Mouse (Mus musculus) adrenal gland, adult 2 months (tissue): ENCODE data around the gene Fez2. TPM values are rescaled to one million over a fixed set of nuclear protein-coding genes. Genes with fewer than 3 reads are reported as not detected.
A peak's percentile ranks its signal among the peaks of the same experiment; 100 is the strongest.

Experiments
- DNase-seq: peaks from one replicate; pipeline ENCODE4 v3.0.0; 2021
- long read RNA-seq: library from polyadenylated mRNA; stranded (forward); transcript quantifications from one replicate; pipeline ENCODE4 v2.0.0, GENCODE M21; 2021
- polyA plus RNA-seq: library from polyadenylated mRNA; depleted of rRNA; stranded (reverse); fragments of >200 nt; gene quantifications from 2 replicates; pipeline ENCODE4 v1.2.3, GENCODE M21; 2012; rRNA removed
- total RNA-seq, 2 experiments: library from RNA; stranded (reverse); gene quantifications; 2 replicates each; pipeline ENCODE4 v1.2.3; 2021

Fez2 gene
- total RNA-seq (10 to 100 TPM; 59.1 to 70.7 TPM), polyA plus RNA-seq (31.5 and 38.3 TPM in 2 replicates)
- long read RNA-seq, transcript Fez2-201 (8 exons, 1,939 nt), result major isoform, 120 of 137 reads
- long read RNA-seq, partial matches to known transcripts, result 2 of 137 reads
- long read RNA-seq, other reads (novel, unspliced or antisense), result 12 of 137 reads

DNA sequence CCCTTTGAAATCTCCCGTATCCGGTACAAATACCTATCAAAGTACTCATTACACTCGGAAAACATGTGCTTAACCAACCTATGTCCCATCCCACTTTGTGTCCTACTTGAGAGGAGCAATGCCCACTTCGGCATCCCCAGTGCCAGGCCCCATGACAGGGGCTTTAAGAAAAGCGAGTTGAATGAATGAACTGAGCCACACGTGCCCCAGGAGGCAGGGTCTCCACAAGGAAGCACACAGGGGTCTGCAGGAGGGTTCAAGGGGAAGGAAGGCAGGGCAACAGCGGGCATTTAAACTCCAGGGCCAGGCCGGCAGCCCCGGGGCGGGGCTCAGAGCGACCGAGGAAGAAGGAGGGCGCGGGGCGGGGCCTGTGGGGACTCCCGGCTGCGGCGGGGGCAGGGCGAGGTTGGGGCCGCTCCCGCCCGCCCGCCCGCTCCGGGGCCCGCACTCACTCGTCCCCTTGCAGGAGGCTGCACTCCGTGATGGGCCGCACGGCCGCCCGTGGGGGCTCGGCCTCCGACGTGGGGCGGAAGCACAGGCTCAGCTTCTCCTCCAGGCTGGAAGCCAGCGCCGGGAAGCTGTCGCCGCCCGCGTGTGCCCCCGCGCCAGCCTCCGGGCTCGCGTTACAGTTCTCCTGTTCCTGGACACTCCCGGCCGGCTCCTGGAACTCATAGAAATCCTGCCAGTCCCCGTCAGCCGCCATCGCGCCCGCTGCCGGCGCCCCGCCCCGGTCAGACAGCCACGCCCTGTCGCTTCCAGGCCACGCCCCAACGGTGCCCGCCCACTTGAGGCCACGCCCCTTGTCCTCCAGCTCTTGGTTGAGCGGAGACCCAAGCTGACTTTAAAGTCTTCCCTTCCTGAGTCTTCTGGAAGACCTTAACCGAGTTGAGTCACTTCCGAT, at the start of gene Fez2:
Gene Fez2 (minus strand): TSS at position 772 of the 901 bp plus-strand sequence.
- peak; percentile 97 for DNase-seq

DNA sequence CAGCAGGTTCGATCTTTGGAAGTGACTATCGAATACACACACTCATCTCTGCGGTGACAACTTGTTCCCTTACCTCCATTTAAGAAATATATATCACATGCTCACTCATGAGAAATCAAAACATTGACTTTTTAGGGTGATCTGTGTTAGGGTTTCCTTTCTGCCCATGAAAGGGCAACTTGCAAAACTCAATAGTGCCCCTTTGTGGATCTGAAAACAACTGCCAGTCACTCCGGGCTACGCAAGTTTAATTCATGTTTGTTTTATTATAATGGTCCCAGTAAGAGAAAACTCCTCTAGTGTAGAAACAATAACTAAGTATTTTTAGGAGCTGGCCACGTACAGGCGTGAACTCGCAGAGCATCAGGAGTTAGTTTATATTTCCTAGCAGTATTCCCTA, 47.5 kb upstream of the Fez2 start:
- no peak for DNase-seq

DNA sequence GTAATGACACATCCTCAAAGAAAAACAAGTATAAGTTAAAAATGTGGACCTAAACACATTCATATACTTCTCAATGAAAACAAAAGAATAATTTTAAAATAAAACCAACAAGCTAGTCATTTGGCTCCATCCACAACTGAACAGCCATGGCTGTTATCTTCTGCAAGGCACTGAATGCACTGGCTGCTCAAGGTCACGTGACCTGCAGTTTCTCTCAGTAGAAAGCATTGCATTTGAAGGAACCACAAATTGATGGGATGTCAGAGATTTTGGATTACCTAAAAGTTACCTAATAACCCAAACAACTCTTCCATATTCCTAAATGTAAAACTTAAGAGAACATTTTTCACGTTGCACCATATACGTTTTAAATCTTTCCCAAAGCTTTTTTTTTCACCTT, 47.1 kb upstream of the Fez2 start:
- no peak for DNase-seq

DNA sequence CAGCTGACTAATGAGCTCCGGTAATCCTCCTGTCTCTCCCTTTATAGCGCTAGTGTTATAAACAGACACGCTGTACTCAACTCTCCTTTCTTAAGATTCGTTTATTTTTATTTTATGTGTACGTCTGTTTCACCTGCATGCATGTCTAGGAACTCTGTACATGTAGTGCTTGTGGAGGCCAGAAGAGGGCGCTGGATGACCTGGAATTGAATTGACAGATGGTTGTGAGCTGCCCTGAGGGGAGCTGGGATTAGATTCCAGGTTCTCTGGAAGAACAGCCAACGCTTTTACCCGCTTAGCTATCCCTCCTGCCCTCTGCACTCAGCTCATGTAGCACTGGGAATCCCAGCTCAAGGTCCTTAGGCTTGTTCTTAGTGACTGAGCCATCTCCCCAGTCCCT, 42.2 kb upstream of the Fez2 start:
- no peak for DNase-seq

DNA sequence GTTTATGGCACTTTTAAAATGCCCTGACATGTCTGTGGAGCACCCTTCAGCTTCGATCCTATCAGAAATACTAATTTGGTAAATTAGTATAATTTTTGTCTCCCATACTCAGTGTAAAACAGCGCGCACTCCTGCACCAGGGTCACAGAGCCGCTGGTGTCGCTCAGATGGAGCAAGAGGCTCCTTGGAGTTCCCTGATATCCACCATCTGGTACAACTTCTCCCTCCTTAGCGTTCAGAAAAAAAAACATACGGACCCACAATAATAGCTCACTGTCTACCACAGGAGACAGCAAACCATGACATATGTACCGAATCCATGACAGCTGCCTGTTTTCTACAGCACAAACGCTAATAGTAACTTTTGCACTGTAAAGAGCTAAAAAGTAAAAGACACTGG, 37.6 kb upstream of the Fez2 start:
- no peak for DNase-seq

DNA sequence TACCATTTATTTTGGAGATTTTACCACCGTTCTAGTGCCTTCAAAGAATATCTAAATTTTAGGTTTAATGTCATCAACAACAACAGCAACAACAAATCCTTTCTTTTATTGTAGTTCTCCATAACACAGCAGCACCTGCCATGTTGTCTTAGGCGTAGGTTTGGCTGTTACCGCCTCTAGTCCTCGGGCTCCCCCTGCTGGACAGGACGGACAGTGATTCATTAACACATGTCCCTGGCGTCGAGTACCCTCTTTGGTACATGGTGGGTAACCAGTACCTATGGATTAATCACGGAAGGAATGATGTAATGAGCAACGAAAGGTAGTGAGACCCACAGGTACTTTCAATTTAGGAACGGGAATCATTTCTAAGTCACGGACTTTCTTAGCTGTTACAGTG, 37.2 kb upstream of the Fez2 start:
- peak; percentile 70 for DNase-seq

DNA sequence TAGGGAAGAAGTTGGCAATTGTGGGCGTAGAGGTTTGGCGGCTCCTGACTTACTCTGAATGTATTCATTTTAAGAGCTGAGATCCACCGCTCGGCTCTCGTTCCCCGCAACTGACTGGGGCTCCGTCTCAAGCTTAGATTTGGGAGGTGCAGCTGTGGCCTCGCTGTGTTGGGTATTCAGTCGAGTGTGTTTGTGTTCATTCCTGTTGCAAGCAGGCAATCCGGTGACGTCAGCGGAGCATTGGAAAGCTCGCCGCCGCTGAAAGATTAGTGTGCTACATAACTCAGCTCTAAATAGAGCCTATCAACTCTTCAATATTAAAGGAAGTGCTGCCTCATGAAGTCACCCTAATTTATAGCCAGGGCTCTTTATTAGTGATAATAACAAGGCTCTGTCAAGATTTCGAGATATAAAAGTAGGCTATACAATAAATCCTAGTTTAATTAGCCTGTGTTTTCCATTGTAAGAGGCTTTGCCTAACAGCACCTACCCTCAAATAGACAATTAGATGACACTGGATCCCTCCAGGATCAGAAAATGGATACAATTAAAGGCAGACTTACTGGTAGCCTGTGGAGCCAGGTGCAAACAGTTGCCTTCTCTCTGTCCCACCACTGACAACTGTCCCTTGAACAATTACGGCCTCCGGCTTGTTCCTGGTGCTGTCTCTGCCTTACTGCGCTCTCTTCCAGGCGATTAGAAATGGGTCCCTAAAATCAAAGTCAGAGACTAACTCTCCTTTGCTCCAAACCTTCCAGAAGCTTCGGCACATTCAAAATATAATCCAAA, 36.4 kb upstream of the Fez2 start:
- DNase-seq, result peak; percentile 29

DNA sequence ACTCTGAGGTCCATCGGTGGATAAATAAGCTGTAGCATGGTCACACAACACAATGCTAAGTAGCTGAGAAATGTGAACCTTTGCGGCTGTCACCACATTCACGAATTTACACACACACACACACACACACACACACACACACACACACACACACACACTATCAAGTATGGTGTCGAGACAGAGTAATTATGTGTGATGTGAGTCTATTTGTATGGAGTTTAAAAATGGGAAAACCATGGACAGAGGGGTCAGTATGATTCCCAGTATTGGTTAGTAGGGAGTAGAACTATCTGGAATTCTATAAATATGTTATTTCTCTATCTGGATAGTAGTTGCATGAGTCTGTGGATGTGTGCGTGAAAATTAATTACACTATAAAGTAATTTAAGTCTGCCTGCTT, 35.6 kb upstream of the Fez2 start:
- DNase-seq, result no peak

DNA sequence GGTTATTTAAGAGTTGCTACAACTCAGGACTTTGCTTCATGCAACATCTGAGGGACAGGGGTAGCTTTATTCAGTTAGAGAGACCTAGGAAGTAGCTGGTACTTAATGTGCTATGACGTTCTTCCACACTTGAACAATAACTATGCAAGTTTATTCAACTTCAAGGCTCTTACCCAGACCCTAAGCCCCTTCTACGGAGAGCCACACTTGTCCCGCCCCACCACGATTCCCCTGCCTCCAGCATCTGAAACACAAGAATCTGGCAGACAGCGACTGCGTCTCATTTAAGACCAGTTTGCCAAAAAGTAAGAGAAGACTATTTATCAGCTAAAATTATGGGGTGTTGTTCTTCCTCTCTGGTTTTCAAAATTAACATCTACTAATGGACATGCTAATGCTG, 33.9 kb upstream of the Fez2 start:
- DNase-seq, result no peak

DNA sequence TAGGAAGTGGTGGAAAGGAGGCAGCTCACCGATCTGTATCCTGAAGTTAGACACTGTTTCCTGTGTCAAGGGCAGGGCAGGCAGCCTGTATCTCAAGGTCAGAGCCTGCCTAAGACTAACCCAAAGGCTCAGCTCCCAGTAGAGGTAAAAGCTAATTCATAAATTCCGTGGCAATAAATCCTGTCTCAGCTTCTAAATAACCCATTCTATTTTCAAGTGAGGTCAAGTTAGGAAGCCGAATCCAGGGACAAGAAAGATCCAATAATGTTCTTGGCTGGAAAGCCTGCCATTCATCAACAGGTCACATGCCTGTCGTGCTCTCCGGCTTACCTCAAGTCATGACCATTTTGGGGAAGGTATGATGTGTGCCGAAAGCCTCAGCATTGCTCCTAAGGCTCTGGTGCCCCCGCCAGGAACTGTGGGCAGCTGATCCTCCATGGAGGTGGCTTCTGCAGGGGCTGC, 33.4 kb upstream of the Fez2 start:
- peak; percentile 55 for DNase-seq

DNA sequence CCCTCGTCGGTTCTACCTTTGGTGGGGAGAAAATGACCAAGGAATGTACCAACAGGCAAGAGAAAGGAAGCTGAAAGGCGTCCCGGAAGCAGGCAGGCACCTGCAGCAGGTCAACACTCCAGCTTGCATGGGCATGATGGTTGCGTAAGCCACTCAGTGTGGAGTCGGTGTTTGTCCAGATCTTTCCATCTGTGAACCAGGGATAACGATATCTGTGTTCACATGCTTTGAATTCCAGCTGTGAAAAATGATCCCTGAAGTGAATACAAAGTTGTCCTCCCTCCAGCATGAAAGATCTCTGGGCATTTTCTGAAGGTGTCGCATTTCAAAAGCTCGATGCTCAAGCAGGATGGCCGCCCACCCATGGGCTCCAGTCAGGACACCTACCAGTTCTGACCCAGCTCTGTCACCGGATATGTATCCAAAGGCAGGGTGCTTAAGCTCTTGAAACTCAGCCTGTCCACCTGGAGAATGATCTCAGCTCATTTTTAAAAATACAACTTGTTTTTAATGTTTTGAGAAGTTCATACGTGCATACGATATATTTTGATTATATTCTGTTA, 31.8 kb upstream of the Fez2 start:
- no peak for DNase-seq

DNA sequence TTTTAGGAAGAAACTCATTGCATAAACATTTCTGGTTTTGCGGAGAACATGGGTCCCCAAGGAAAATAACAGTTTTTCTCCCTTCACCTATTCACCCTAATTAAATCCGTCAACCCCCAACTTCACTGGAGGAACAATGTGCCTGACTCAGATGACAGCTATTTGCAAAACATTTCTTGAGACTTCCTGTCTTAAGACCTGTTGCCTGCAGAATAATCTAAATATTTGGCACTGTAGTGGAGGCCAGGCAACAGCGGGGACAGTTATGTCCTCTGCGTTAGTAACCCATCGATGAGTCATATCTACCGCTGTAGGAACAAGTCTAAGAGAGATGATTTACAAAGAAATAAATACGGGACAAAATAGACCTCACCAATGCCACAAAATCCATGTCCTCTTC, 26.9 kb upstream of the Fez2 start:
- DNase-seq, result peak; percentile 9

DNA sequence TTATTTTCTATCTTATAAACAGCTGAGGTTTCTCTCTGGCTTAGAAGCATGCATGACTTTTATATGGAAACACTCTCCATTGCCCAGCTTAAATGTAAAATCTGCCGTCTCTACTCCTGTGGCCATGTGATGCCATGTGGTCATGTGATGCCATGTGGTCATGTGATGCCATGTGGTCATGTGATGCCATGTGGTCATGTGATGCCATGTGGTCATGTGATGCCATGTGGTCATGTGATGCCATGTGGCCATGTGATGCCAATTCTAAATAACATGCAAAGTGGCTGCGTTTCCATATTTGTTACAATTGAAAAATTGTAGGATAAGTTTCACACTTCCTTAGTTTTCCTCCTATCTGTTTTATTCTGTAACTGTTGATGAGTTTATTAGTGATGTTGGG, 22.8 kb upstream of the Fez2 start:
- no peak for DNase-seq

DNA sequence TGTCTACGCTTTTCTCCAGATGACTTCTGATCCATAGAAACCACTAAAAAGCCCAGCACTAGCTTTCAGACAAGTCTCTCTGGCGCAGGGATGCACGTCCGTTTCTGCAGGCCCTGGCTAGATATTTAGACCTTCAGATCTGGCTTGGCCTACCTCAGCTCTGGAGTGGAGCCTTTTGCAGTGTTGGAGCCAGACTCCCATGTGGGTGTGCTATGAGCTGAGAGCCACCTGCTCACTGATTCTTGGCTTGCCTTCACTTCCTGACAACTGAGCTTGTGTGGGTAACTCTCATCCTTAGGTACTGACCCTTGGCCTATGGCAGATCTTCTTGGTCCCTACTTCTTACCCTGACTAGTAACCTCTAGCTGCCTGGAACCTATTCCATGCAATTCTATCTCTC, 19.2 kb upstream of the Fez2 start:
- no peak for DNase-seq

DNA sequence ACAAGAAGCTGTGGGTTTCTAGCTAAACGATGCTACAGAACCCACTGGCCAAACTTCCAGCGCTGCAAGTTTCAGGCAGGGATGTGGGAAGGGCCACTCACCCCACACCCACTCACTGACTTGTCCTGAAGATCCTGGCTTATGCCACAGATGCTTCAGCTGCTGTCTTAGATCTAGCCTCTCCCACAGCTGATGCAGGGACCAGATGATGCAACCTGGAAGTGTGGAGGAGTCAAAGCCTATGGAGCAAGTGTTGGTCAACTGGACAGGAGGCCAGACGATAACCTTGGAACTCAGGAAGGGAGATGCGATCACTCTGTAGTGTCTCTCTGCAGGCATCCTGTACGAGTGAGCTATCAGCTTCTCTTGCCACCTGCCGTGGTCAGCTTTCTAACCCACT, 17.7 kb upstream of the Fez2 start:
- no peak for DNase-seq

DNA sequence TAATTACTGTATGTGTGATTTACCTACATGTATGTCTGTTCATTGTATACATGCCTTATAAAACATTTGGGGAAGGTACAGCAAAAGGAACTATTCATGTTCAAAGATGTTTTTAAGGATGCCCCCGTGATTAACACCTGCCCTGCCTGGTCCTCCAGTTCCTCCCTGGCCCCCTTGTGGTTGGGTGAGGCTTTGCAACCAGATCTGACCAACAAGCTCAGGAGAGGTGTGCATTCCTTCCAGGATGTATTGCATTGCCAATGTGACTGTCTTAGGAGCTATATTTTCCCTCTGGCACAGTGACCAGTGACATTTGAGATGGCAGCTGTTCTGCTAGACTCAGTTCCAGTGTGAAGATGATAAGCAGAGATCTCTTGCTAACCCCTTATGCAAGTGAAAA, 16.8 kb upstream of the Fez2 start:
- peak; percentile 68 for DNase-seq

DNA sequence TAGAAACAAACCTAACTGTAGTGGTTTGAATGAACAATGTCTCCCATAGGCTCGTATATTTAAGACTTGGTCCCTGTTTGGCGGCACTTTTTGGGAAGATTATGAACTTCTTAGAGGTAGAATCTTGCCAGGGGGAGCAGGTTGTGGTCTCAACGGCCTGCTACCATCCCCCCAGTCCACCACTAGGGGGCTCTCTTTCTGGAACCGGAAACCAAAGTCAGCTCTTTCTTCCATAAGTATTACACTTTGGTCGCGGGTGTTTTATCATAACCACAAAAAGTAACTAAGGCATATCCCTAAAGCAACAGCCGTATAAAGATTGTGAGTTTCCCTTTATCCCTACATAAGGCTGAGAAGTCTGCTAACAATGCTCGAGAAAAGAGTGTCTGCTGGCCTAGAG, 12.4 kb upstream of the Fez2 start:
- no peak for DNase-seq

DNA sequence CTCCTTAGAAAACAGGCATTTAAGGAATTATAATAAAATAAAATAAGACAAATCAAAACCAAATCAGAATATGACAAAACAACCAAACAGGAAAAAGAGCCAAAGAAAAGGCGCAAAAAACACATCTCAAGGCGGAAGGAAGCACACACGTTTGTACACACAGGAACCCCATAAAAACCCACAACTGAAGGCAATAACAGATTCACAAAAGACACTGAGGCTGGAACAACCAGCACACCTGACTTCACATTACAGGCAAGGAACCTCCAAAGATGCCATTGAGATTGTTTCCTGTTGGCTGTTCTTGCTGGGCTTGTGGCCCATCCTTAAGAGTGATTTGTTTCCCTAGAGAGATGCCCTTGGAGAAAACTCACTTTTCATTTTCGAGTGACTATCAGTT, 11.1 kb upstream of the Fez2 start:
- no peak for DNase-seq

DNA sequence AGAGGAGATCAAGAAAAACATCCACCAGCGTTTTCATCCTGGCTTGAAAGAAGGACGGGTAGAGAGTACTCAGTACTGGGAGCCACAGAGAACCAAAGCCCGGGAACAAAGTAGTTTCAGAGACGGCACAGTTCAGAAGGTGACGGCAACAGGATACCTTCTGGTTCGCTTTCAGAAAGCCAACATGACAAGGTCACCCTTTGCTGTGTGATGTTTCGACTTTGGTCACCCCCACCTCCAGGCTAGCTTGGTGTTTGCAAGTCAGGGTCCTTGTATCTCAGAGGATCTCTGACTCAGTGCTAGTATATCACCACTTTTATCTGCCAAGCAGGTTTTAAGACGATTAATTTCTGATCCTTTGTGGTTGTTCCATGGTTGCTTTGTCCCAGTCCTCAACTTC, 7.1 kb upstream of the Fez2 start:
- DNase-seq, result peak; percentile 54

DNA sequence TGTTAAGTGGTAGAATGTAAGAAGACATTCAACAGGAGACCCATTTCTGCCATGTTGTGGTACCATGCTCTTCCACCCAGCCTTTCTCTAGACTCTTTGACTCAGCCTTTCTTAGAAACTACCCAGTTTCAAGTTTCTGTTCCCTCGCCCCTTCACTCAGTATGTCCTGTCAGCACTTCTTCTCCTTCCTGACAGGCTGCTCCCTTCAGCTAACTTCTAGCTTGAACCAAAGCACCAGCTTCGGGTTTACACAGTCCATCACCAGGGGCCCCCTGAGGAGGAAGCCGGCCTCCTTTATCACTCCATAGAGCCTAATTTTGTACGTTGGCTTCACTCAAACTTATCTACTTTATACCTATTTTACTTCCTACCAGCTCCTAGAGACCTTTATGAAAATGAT, 1.3 kb upstream of the Fez2 start:
- DNase-seq, result no peak

DNA sequence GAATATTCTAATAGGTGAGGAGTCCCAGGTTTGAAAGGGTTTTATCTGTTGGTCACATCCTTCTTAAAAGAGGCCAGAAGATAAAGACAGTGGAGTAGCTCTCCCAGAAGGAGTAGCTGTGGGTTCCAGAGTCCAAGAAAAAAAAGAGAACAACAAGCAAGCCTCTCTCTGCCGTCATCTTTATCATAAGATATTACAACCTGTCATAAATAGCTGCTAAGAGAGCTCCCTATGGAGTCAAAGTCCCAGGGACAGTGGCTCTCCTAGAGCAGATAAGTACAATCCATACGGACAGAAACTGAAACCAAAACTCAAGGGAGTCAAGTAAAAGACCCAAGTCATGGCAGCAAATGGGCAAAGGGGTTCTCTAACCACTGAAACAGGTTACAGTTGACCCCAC, 2.7 kb downstream of the Fez2 start:
- DNase-seq, result no peak

DNA sequence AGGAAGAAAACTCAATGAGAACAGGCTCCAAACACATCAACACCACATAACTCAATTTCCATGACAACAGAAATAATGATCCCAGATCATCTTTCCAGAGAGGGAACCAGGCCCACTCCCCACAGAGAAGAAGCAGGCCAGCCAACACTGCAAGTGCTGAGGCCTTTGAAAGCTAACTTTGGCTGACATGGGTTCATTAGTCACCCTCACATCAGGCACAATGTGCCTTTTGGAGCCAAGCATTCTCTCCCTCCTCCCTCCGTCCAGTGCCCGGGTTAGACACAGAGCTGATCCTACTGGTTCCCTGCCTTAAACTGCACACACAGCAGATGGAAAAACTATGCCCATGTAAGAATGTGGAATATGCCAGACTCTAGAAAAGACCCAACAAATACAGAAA, 8.1 kb downstream of the Fez2 start:
- DNase-seq, result no peak

DNA sequence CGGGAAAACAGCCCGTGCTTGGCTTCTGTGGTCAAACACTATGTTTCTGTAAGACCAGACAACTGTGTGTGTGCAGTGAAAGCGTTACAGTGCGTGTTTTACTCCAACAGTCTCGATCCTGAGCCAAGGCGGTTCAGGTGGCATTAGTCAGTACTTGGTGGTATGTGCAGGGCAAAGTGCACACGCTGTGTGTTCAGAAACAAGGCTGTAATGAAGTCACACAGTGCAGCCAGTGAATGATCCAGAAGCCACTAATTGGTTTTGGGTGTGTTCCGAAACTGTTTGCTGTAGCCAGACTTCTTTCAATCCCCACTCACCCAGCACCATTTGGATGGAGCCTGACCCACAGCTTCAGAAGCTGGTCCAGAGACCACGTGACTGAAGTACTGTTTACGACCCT, 9.6 kb downstream of the Fez2 start:
- no peak for DNase-seq
